Mouse (Mus musculus) left cerebral cortex, adult 2 months (tissue): ENCODE data around the gene Slc12a6. TPM values are rescaled to one million over a fixed set of nuclear protein-coding genes. Genes with fewer than 3 reads are reported as not detected.
A peak's percentile ranks its signal among the peaks of the same experiment; 100 is the strongest.

ENCODE experiments used
- DNase-seq, 2 experiments: peaks; one replicate each; pipeline ENCODE4 v3.0.0; 2021 to 2022; ENCODE audit warnings: low spot score in 2 of 2, mixed read lengths in 1 of 2; ENCODE audit errors: extremely low spot score in 1 of 2
- H3K27ac ChIP-seq: fragments of 200-600 bp; 2 replicates; pipeline ENCODE4 v1.8.1; 2022
- H3K4me3 ChIP-seq: fragments of 200-600 bp; 2 replicates; pipeline ENCODE4 v1.8.1; 2022
- CTCF ChIP-seq: fragments of 200-600 bp; IDR thresholded peaks from 2 replicates; pipeline ENCODE4 v1.8.1; 2022; ENCODE audit warnings: antibody characterized with exemption, mild to moderate bottlenecking, moderate library complexity
- intact Hi-C: fragments of 180-260 bp; cut with DNase I; formaldehyde crosslinking; loops from one replicate; pipeline ENCODE4 v1.15.1; 2025
- total RNA-seq, 2 experiments: library from RNA; stranded (reverse); gene quantifications; 2 replicates each; pipeline ENCODE4 v1.2.3; 2021

Slc12a6 gene
- total RNA-seq, 2 experiments from 2014 or later = 127 to 129 TPM

DNA sequence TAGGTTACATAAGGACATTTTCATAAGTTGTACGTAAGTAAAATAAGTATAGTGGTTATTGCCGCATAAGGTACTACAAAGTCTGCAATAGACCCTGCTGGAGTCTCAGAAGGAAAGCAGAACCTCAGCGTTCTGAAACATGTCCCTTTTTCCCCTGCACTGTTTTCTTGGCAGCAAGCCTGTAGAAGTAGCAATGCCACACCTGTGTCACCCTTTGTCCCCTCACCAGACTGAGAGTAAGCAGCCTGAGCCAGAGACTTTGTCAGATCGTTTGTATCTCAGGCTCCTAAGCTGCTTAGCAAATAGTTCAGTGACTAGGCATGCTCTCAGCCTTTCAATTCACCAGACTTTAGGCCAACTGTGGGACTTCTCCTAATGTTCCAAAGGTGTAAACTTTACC, 21.4 kb downstream of the Slc12a6 start:
- TF ChIP-seq CTCF = no peak
- intact Hi-C loops = no loop called here
- no peak for DNase-seq

DNA sequence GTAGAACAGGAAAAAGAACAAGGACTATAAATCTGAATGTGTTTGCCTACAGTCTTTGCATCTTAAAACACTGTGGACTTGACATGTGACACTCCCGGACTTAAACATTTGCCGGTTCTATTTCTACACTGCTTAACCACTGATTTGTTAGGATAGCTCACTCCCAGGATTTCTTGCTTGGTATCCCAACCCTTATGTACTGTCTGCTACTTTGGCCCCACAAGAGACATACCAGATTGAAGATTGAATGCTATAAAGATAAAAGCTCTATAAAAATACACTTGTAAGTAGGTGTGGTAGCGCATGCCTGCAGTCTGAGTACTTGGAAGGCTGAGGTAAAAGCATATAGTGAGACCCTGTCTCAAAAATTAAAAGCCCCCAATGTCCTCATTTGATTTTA, 23.9 kb downstream of the Slc12a6 start:
- intact Hi-C loops = no loop called here
- no peak for TF ChIP-seq CTCF
- no peak for DNase-seq

More for the DNA sequence above, 21.4 kb downstream of the Slc12a6 start:
- Histone ChIP-seq H3K4me3 (no peak overlapping the region), H3K27ac (no peak overlapping the region)

GRCm38 (mm10) chr2:112292823-112293222, 27.2 kb downstream of the Slc12a6 start:
- no peak for DNase-seq
- no peak for TF ChIP-seq CTCF
- H3K27ac ChIP-seq = peak overlapping the region; percentile 9; the same call in 1 of the 2 replicates
- no peak overlapping the region for H3K4me3 ChIP-seq
- intact Hi-C loops = no loop called here

More for the DNA sequence above, 23.9 kb downstream of the Slc12a6 start:
- no peak overlapping the region for H3K27ac ChIP-seq
- H3K4me3 ChIP-seq = no peak overlapping the region

GRCm38 (mm10) chr2:112296211-112296610, 30.6 kb downstream of the Slc12a6 start:
- DNase-seq = no peak
- no peak overlapping the region for H3K4me3 ChIP-seq
- H3K27ac ChIP-seq = peak overlapping the region; percentile 77
- TF ChIP-seq CTCF = no peak
- intact Hi-C loops = no loop called here

DNA sequence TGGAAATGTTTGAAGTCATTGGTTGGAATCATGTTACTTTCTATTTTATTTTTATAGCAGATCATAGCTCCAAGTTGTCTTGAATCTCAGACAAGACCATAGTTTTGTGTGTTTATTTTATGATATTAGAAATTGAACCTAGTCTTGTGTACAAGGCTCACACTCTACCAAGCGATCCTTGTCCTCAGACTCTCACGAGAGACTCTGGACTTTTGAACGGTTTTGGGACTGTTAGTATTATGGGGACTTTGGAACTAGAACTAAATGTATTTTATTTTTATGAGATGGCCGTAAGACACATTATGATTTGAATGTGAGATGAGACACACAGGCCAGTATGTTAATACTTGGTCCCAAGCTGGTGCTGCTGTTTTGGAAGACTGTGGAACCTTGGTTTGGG, 32.6 kb downstream of the Slc12a6 start:
- DNase-seq = no peak
- no peak for TF ChIP-seq CTCF
- no peak overlapping the region for H3K4me3 ChIP-seq
- intact Hi-C loops = no loop called here
- H3K27ac ChIP-seq = no peak overlapping the region

- Histone ChIP-seq H3K27ac (0 out of 2 replicates have a peak overlapping the region, but pooled peaks have one; percentile 7), H3K4me3 (no peak overlapping the region)
- no peak for DNase-seq
- no peak for TF ChIP-seq CTCF
- intact Hi-C loops = no loop called here
These were observed 43.0 kb downstream of the Slc12a6 start for GRCm38 (mm10) chr2:112308671-112309070.

DNA sequence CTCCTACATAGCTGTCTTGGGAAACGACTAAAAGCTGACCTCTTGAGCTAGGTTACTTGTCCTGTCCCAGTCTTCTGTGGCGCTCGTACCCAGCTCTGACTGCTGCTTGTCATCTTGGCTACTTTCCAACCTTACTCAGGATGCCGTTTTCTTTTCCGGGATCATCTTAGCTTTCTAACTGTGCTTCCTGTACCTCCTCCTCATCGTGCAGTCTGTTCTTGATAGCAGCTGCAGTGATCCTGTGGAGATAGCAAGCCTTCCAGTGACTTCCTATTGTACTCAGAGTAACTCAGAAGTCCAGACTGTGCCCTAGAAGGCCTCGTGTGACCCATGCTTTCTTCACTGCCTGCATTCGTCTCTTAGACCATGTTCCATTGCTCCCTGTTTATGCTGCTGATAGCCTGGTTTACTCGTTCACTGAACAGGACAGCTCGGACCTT, 43.6 kb downstream of the Slc12a6 start:
- TF ChIP-seq CTCF = no peak
- 0 out of 2 replicates have a peak overlapping the region, but pooled peaks have one; percentile 7 for H3K27ac ChIP-seq
- intact Hi-C loops = no loop called here
- no peak for DNase-seq
- H3K4me3 ChIP-seq = no peak overlapping the region

DNA sequence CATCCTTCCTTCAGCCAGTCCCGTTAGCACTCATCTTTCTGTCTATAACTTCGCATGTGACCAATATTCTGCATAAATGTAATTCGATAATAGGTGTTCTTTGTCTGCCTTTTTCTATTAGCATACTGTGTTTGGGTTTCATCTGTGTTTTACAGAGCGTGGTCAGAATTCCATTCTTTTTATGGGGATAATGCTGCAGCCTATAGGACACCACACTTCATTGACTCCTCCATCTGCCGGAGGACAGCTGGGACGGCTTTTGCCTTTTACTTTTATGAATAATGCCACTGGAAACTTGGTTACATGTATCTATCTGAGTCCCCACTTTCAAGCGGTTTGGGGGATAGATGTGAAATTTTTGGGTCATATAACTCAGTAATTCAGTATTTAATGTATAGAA, 50.0 kb downstream of the Slc12a6 start:
- Histone ChIP-seq H3K4me3 (no peak overlapping the region), H3K27ac (no peak overlapping the region)
- DNase-seq = no peak
- intact Hi-C loops = no loop called here
- no peak for TF ChIP-seq CTCF

- no peak overlapping the region for H3K27ac ChIP-seq
- DNase-seq = no peak
- H3K4me3 ChIP-seq = no peak overlapping the region
- no peak for TF ChIP-seq CTCF
- intact Hi-C loops = no loop called here
These were observed 52.6 kb downstream of the Slc12a6 start for GRCm38 (mm10) chr2:112318227-112318626.

- DNase-seq = no peak
- intact Hi-C loops = no loop called here
- Histone ChIP-seq H3K27ac (no peak overlapping the region), H3K4me3 (no peak overlapping the region)
- TF ChIP-seq CTCF = no peak
These were observed 53.3 kb downstream of the Slc12a6 start for GRCm38 (mm10) chr2:112318905-112319304.

GRCm38 (mm10) chr2:112328069-112328777, 62.6 kb downstream of the Slc12a6 start:
- DNase-seq = no peak
- no peak overlapping the region for H3K27ac ChIP-seq
- intact Hi-C loops = no loop called here
- no peak for TF ChIP-seq CTCF
- H3K4me3 ChIP-seq = no peak overlapping the region

- TF ChIP-seq CTCF = no peak
- intact Hi-C loops = loop anchor here (10.0 kb wide), 2 partner anchors 67 to 137 kb away; partner anchors contain the start of genes Gm21985, Nop10 and Slc12a6
- no peak overlapping the region for H3K27ac ChIP-seq
These were observed 66.7 kb downstream of the Slc12a6 start for GRCm38 (mm10) chr2:112332051-112332898.

More at GRCm38 (mm10) chr2:112332051-112332898, 66.7 kb downstream of the Slc12a6 start:
- DNase-seq = no peak
- no peak overlapping the region for H3K4me3 ChIP-seq
